Mouse (Mus musculus): ENCODE results near the gene Nectin2. TPM values are rescaled to one million over a fixed set of nuclear protein-coding genes. Genes with fewer than 3 reads are reported as not detected.

The Nectin2 gene
- polyA plus RNA-seq, 1 experiment from 2014 or later: 106 TPM

DNA sequence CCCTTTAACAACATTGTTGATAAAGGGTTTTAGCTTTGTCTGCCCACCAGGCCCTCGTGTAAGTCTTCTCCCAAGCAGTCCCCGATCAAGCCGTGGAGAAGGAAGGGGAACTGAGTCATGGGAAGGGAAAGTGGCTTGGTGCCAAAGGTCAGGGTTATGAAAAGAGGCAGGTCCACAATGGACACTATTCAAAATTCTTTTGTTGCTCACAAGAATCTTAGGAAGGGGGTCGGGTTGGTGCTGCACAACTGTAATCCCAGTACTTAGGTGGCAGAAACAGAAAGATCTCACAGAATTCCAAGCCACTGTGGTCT lies 744 bp upstream of the Nectin2 start:
- no peaks in the 10 kb centered on the region for H3K36me3 ChIP-seq (ENCODE audit: control insufficient read depth, insufficient read depth, low read length)
- H3K9ac ChIP-seq (replicated peaks; ENCODE audit: low read depth, low read length): no peak overlapping the region
- WGBS: 53% methylated on average over 4 of the region's 4 CpGs

DNA sequence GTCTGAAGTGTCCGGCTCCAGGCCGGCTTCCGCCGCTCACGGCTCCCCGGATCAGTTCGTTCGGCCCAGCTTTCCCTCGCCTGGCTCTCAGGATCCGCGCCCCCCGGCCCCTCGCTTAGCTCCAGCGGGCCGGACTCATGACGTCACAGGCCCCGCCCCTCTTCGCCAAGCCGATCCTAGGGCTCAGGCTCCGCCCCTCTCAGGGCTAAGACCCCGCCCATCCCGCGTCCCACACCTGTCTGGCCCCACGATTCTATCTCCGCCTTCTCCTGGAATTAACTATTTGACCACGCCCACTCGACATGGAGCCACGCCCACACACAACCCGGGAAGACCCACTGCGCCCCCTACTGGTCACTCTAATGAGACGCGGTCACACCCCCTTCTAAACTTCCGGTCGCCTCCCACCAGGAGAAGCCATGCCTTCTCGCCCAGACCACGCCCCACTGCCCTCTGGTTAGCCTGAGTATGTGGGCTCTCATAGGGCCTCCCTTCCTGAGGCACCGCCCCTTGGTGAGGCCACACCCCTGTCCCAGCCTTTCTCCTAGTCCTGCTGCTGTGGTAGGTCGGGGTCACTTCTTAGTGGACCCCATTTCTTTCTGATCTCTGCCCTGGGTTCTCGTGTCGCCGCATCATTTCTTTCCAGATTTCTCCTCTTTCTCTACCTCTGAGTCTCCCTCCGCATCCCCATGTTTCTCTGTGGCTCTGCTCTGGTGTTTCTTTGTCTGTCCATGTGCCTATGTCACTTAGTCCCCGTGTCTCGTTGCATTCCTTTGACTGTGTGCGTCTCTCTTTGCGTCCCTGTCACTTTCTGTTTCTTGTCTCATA lies 680 bp downstream of the Nectin2 start:
- ATAC-seq (ENCODE audit: insufficient number of reproducible peaks, insufficient read depth, low FRiP score, low read depth): peak; percentile 90
- Histone ChIP-seq H3K4me1 (ENCODE audit: control insufficient read depth, insufficient read depth, low read length) (peaks cover 42% of the 10 kb centered on the region), H3K36me3 (ENCODE audit: control insufficient read depth, insufficient read depth, low read length) (no peaks in the 10 kb centered on the region; the same call in 1 of the 2 replicates), H3K27me3 (ENCODE audit: control insufficient read depth, insufficient read depth, low read length) (no peaks in the 10 kb centered on the region), H3K4me3 (ENCODE audit: low read depth, low read length) (peak overlapping the region; percentile 89), H3K9me3 (ENCODE audit: control insufficient read depth, low read depth, low read length) (no peaks in the 10 kb centered on the region), H3K4me2 (replicated peaks; ENCODE audit: low read depth, low read length) (peak overlapping the region; percentile 82), H3K27ac (ENCODE audit: low read length) (peak overlapping the region; percentile 97), H3K9ac (replicated peaks; ENCODE audit: low read depth, low read length) (peak overlapping the region; percentile 95)
- WGBS: under 1% methylated on average over 46 of the region's 46 CpGs

More for the DNA sequence above, 744 bp upstream of the Nectin2 start:
- ATAC-seq (ENCODE audit: insufficient number of reproducible peaks, insufficient read depth, low FRiP score, low read depth): no peak
- Histone ChIP-seq H3K27me3 (ENCODE audit: control insufficient read depth, insufficient read depth, low read length) (no peaks in the 10 kb centered on the region), H3K4me2 (replicated peaks; ENCODE audit: low read depth, low read length) (peak overlapping the region; percentile 50; the same call in 1 of the 2 replicates), H3K27ac (ENCODE audit: low read length) (peak overlapping the region; percentile 84; the same call in 1 of the 2 replicates), H3K4me3 (ENCODE audit: low read depth, low read length) (no peak overlapping the region), H3K4me1 (ENCODE audit: control insufficient read depth, insufficient read depth, low read length) (peaks cover 35% of the 10 kb centered on the region), H3K9me3 (ENCODE audit: control insufficient read depth, low read depth, low read length) (no peaks in the 10 kb centered on the region)

DNA sequence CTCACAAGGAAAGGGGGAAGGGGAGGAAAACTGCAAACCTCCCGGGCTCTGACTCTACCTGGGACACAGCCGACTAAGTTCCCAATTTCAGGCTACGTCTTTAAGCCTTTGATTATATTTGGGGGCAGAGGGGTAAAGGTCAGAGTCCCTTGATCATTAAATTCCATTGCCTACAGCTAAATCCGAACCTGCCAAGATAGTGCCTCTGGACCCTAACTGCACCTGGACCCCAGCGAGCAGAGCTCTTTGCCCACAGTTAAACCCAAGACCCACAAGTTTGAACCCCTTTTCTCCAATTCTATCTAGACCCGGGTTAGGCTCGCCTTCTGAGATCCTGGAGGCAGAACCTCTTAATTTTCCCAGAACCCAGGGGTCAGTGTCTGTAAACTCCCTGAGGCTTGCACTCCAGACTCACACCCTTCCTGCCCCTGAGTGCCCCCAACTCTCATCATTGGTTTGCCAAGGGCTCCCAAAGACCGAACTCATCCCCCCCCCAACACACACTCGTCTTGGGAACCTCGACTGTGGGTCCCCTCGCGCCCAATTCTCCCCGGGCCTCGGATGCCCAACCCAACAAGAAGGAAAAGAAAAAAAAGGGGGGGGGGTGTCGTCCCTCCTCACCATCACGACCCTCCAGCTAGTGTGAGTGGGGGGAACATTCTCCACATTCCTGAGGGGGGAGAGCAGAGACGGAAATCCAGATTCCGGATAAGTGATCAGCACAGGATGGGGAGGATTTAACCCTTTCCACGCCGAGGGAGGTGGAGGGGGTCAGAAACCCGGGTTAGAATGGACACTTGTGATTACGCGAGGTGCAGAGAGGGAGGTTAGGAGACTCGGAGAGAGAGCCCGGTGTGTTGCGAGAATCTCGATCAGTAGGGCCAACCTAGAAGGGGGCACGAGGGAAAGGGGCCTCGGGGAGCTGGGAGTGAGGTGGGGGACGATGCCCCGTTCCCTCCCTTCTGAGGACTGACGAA lies 1.8 kb downstream of the Nectin2 start:
- no peaks in the 10 kb centered on the region for H3K27me3 ChIP-seq (ENCODE audit: control insufficient read depth, insufficient read depth, low read length)
- peak overlapping the region; percentile 89 for H3K4me3 ChIP-seq (ENCODE audit: low read depth, low read length)
- H3K9ac ChIP-seq (replicated peaks; ENCODE audit: low read depth, low read length): peak overlapping the region; percentile 95
- H3K27ac ChIP-seq (ENCODE audit: low read length): peak overlapping the region; percentile 97
- H3K4me2 ChIP-seq (replicated peaks; ENCODE audit: low read depth, low read length): peak overlapping the region; percentile 82
- under 1% methylated on average over 32 of the region's 32 CpGs for WGBS
- peaks cover 6% of the 10 kb centered on the region for H3K36me3 ChIP-seq (ENCODE audit: control insufficient read depth, insufficient read depth, low read length)
- peaks cover 40% of the 10 kb centered on the region for H3K4me1 ChIP-seq (ENCODE audit: control insufficient read depth, insufficient read depth, low read length)
- ATAC-seq (ENCODE audit: insufficient number of reproducible peaks, insufficient read depth, low FRiP score, low read depth): no peak
- no peaks in the 10 kb centered on the region for H3K9me3 ChIP-seq (ENCODE audit: control insufficient read depth, low read depth, low read length)

DNA sequence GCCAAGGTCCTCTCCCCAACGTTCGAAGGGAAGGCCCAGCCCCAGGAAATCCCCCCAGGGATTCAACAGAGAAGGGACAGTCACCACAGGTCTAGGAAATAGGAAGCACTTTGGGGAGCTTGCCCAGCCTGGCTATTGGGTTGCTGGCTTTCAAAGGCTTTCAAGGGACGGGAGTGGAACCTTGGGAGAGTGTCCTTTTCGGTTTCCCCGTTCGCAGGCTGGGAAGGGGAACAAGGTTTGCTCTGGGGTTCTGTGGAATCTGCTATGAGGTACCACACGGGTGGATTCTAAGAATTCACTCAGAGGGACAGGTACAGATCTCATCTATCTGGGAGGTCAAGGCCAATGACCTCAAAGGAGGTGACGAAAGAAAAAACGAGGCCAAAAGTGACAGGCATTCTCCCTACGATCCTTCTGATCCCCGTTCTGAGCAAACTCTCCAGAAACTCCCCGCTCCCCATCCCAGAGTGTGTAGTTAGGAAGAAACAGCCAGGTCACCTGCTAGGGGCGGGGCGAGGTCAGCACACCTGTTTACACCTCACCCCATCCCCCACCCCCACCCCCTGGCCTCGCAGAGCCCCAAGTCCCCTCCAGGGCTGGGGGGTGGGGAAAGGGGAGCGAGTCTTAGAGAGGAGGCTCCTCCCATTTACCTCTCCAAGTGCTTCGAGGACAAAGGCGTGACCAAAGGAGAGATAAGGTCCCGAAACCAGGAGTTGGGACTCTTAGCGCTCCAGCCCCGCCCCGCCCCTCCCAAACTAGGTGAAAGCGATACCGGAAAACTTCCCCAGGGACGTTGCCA lies 2.7 kb downstream of the Nectin2 start:
- peak overlapping the region; percentile 95; the same call in 1 of the 2 replicates for H3K9ac ChIP-seq (replicated peaks; ENCODE audit: low read depth, low read length)
- 6% methylated on average over 25 of the region's 25 CpGs for WGBS
- peak overlapping the region; percentile 89 for H3K4me3 ChIP-seq (ENCODE audit: low read depth, low read length)
- peak overlapping the region; percentile 82 for H3K4me2 ChIP-seq (replicated peaks; ENCODE audit: low read depth, low read length)
- ATAC-seq (ENCODE audit: insufficient number of reproducible peaks, insufficient read depth, low FRiP score, low read depth): peak; percentile 23
- H3K4me1 ChIP-seq (ENCODE audit: control insufficient read depth, insufficient read depth, low read length): peaks cover 42% of the 10 kb centered on the region
- peak overlapping the region; percentile 97 for H3K27ac ChIP-seq (ENCODE audit: low read length)
- no peaks in the 10 kb centered on the region for H3K9me3 ChIP-seq (ENCODE audit: control insufficient read depth, low read depth, low read length)
- no peaks in the 10 kb centered on the region for H3K27me3 ChIP-seq (ENCODE audit: control insufficient read depth, insufficient read depth, low read length)
- H3K36me3 ChIP-seq (ENCODE audit: control insufficient read depth, insufficient read depth, low read length): peaks cover 12% of the 10 kb centered on the region

DNA sequence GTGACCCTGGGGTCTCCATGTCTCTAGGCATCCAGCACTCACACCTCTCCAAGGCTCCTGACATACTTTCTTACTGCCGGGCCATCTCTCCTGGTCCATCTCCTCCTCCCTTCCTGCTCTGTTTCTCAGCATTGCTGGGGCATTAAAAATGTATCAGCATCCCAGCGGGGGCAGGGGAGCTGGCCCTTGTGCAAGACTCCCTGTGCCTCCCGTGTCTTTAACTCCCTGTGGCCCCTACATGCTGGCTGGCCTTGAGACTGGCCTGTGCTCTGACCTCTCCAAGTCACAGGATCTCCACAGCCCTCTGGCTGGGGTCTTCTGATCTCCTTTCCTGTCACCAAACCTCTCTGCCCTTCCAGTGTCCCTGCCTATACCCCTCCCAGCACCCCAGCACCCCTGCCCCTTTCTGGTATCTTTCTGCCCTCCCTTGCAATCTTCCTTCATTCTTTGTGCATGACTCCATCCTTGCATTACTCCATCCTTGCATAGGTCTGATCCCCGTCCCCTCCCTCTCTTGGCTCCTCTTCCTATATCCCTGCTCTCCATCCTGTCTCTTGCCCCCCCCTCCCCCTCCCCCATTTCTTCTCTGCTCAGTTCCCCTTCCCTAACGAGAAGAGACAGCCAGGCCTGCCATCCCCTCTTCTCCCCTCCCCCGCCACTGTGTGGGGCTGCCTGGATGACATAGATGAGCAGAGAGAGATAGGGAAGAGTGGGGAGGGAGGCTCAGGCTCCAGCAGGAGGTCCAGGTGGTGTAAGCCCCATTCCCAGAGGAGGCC lies 3.7 kb downstream of the Nectin2 start:
- peaks cover 49% of the 10 kb centered on the region for H3K4me1 ChIP-seq (ENCODE audit: control insufficient read depth, insufficient read depth, low read length)
- peaks cover 14% of the 10 kb centered on the region for H3K36me3 ChIP-seq (ENCODE audit: control insufficient read depth, insufficient read depth, low read length)
- H3K27ac ChIP-seq (ENCODE audit: low read length): peak overlapping the region; percentile 97; the same call in 1 of the 2 replicates
- H3K4me2 ChIP-seq (replicated peaks; ENCODE audit: low read depth, low read length): peak overlapping the region; percentile 82
- H3K27me3 ChIP-seq (ENCODE audit: control insufficient read depth, insufficient read depth, low read length): no peaks in the 10 kb centered on the region
- H3K9ac ChIP-seq (replicated peaks; ENCODE audit: low read depth, low read length): no peak overlapping the region
- H3K9me3 ChIP-seq (ENCODE audit: control insufficient read depth, low read depth, low read length): no peaks in the 10 kb centered on the region
- WGBS: 30% methylated on average over 6 of the region's 6 CpGs
- peak overlapping the region; percentile 89; the same call in 1 of the 2 replicates for H3K4me3 ChIP-seq (ENCODE audit: low read depth, low read length)
- ATAC-seq (ENCODE audit: insufficient number of reproducible peaks, insufficient read depth, low FRiP score, low read depth): no peak

DNA sequence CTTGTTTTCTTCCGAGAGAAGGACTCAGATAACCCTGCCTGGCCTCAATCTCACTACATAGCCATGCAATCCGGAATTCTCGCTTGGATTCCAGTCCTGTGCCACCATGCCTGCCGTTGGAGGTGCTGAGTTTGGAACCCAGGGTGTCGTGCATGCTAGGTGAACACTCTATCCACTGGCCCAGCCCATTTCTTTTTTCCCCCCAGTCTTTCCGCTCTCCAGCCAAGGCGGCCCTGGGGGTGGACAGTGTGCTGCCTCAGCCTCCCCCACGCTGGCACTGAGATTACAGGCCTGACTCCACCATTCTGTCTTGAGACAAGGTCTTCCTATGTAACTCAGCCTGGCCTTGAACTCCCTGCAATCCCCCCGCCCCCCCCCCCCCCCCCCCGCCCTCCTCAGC lies 4.3 kb downstream of the Nectin2 start:
- no peak for ATAC-seq (ENCODE audit: insufficient number of reproducible peaks, insufficient read depth, low FRiP score, low read depth)
- H3K27ac ChIP-seq (ENCODE audit: low read length): no peak overlapping the region
- no peaks in the 10 kb centered on the region for H3K9me3 ChIP-seq (ENCODE audit: control insufficient read depth, low read depth, low read length)
- 73% methylated on average over 9 of the region's 10 CpGs for WGBS
- no peak overlapping the region for H3K9ac ChIP-seq (replicated peaks; ENCODE audit: low read depth, low read length)
- H3K27me3 ChIP-seq (ENCODE audit: control insufficient read depth, insufficient read depth, low read length): no peaks in the 10 kb centered on the region
- peaks cover 49% of the 10 kb centered on the region for H3K4me1 ChIP-seq (ENCODE audit: control insufficient read depth, insufficient read depth, low read length)
- no peak overlapping the region for H3K4me2 ChIP-seq (replicated peaks; ENCODE audit: low read depth, low read length)
- H3K4me3 ChIP-seq (ENCODE audit: low read depth, low read length): no peak overlapping the region
- peaks cover 16% of the 10 kb centered on the region for H3K36me3 ChIP-seq (ENCODE audit: control insufficient read depth, insufficient read depth, low read length)

DNA sequence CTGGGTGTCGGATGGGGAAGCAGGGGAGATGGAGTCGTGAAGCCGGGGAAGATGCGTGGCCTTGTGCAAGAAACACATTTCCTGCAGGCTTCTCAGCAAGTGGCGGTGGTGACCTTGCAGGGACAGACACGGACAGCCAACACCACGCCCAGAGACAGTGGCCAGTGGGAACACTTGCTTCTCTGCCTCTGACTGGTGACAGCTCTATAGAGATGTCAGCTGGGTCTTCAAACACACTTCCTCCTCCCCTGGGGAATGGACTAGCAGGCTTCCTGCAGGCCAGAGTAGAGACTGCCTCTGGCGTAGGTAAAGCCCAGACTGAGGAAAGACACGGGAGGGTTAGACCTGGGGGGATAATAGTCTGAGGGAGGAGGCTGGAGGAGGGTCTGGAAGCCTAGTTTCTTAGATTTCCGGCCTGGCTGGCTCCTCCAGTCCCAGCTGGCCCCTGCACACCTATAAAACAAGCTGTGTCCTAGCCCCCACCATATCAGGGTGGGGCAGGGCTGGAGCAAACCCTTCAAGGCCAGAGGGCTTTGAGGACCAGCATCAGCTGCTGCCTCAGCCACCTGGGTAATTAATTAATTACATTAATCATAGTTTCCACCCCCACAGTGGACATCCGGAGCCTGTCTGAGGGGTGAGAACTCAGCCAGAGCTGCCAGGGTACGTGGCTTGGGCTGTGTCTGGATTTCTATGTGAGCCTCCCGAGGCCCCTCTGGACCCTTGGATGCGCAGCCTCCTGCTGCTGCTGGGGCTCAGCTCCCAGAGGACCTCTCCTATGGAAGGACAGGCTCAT lies 5.5 kb downstream of the Nectin2 start:
- 63% methylated on average over 14 of the region's 14 CpGs for WGBS
- peaks cover 43% of the 10 kb centered on the region for H3K4me1 ChIP-seq (ENCODE audit: control insufficient read depth, insufficient read depth, low read length)
- H3K4me2 ChIP-seq (replicated peaks; ENCODE audit: low read depth, low read length): no peak overlapping the region
- no peak overlapping the region for H3K4me3 ChIP-seq (ENCODE audit: low read depth, low read length)
- H3K27ac ChIP-seq (ENCODE audit: low read length): no peak overlapping the region
- H3K9ac ChIP-seq (replicated peaks; ENCODE audit: low read depth, low read length): no peak overlapping the region
- H3K36me3 ChIP-seq (ENCODE audit: control insufficient read depth, insufficient read depth, low read length): peaks cover 19% of the 10 kb centered on the region
- ATAC-seq (ENCODE audit: insufficient number of reproducible peaks, insufficient read depth, low FRiP score, low read depth): no peak
- no peaks in the 10 kb centered on the region for H3K27me3 ChIP-seq (ENCODE audit: control insufficient read depth, insufficient read depth, low read length)
- no peaks in the 10 kb centered on the region for H3K9me3 ChIP-seq (ENCODE audit: control insufficient read depth, low read depth, low read length)

Data from stomach, embryonic 14.5 days (tissue).